Mouse (Mus musculus): ENCODE results near the gene Zdhhc1.

DNA sequence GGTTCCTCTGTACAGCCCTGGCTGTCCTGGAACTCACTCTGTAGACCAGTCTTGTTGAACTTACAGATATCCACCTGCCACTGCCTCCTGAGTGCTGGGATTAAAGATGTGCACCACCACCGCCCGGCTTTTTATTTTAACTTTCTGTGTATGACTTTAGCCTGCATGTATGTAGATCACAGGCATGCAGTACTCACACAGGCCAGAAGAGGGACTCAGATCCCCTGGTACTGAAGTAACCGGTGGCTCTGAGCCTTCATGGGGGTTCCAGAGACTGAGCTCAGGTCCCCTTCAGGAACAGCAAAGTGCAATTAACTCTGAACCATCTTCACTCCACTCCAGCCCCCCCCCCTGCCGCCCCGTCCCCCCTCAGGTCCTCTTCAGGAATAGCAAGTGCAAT, 57.8 kb downstream of the Zdhhc1 start:
- TF ChIP-seq CTCF (IDR thresholded peaks at IDR 0.05; ENCODE audit: insufficient read depth, low read depth, low read length) (no peak), POLR2A (IDR thresholded peaks at IDR 0.05; ENCODE audit: insufficient read depth, low read depth, low read length) (no peak)

Measured in olfactory bulb, adult 2 months (tissue).